In the genomic region with DNA sequence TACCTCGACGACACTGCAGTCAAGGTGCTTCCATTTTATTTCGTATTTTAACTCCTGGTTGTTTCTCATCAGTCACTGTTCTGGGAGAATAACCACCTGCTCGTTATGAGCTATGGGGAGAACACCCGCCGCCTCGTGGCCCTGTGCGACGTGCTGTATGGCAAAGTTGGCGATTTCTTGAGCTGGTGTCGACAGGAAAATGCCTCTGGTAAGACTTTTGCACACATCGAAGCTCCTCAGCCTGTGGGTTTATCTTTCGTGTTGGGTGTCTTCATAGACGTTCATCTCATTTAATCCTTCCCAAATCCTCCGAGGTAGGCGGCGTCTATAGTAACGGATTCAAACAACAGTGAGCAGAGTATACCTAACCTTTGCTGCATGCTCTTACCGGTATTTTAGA, we compare ENCODE assay signal across 8 mouse cellular contexts. TPM values are rescaled to one million over a fixed set of nuclear protein-coding genes. Genes with fewer than 3 reads are reported as not detected.
DNase-seq lines count a peak whose midpoint lies in the region; ATAC-seq lines count a peak whose summit lies in the region.

A gene (minus strand): TSS at position 101 of the 400 bp plus-strand sequence.

- H3K9ac ChIP-seq in lung, embryonic 16.5 days (ENCODE audit: low read length): no peak within 1 kb of the TSS
- no peak within 1 kb of the TSS for H3K9ac ChIP-seq in embryonic facial prominence, embryonic 13.5 days
- H3K9ac ChIP-seq in heart, embryonic 14.5 days (ENCODE audit: low read length): no peak within 1 kb of the TSS
- no peak within 1 kb of the TSS for H3K9ac ChIP-seq in neural tube, embryonic 13.5 days

- no peak for ATAC-seq in lung, embryonic 16.5 days (ENCODE audit: low read depth)
- ATAC-seq in embryonic facial prominence, embryonic 13.5 days (ENCODE audit: insufficient number of reproducible peaks, insufficient read depth, low FRiP score, low TSS enrichment, low read depth): no peak
- ATAC-seq in heart, embryonic 14.5 days (ENCODE audit: insufficient number of reproducible peaks, insufficient read depth, low FRiP score, low read depth): no peak
- no peak for ATAC-seq in neural tube, embryonic 13.5 days (ENCODE audit: low read depth)

- no peak within 1 kb of the TSS for H3K4me3 ChIP-seq in lung, embryonic 16.5 days (ENCODE audit: low read length)
- H3K4me3 ChIP-seq in embryonic facial prominence, embryonic 13.5 days: no peak within 1 kb of the TSS
- H3K4me3 ChIP-seq in heart, embryonic 14.5 days (ENCODE audit: control insufficient read depth in 1 of 2, insufficient read depth in 1 of 2, low read depth in 1 of 2, low read length in 2 of 2): no peak within 1 kb of the TSS
- H3K4me3 ChIP-seq in neural tube, embryonic 13.5 days: no peak within 1 kb of the TSS

- H3K4me2 ChIP-seq in lung, embryonic 16.5 days (ENCODE audit: low read depth, low read length): no peak within 1 kb of the TSS
- H3K4me2 ChIP-seq in embryonic facial prominence, embryonic 13.5 days: no peak within 1 kb of the TSS
- H3K4me2 ChIP-seq in heart, embryonic 14.5 days (ENCODE audit: low read length): no peak within 1 kb of the TSS
- no peak within 1 kb of the TSS for H3K4me2 ChIP-seq in neural tube, embryonic 13.5 days

- H3K27me3 ChIP-seq in lung, embryonic 16.5 days (ENCODE audit: control insufficient read depth, insufficient read depth, low read depth, low read length): no peaks in the 10 kb centered on the region
- no peaks in the 10 kb centered on the region for H3K27me3 ChIP-seq in embryonic facial prominence, embryonic 13.5 days
- no peaks in the 10 kb centered on the region for H3K27me3 ChIP-seq in heart, embryonic 14.5 days (ENCODE audit: control insufficient read depth, insufficient read depth, low read length)
- no peaks in the 10 kb centered on the region for H3K27me3 ChIP-seq in neural tube, embryonic 13.5 days

- no peaks in the 10 kb centered on the region for H3K36me3 ChIP-seq in lung, embryonic 16.5 days (ENCODE audit: control insufficient read depth, insufficient read depth, low read length)
- no peaks in the 10 kb centered on the region for H3K36me3 ChIP-seq in embryonic facial prominence, embryonic 13.5 days
- H3K36me3 ChIP-seq in heart, embryonic 14.5 days (ENCODE audit: control insufficient read depth, insufficient read depth, low read length): no peaks in the 10 kb centered on the region
- no peaks in the 10 kb centered on the region for H3K36me3 ChIP-seq in neural tube, embryonic 13.5 days

- no peak for DNase-seq in lung, postnatal 10 days
- no peak for DNase-seq in left cerebral cortex, postnatal 25 days (ENCODE audit: low spot score in 2 of 2)
- no peak for DNase-seq in spleen, postnatal 14 days (ENCODE audit: low spot score in 2 of 2)
- no peak for DNase-seq in MN1 (ENCODE audit: low spot score)

- peaks cover 5% of the 10 kb centered on the region; the same call in 1 of the 2 replicates for H3K4me1 ChIP-seq in lung, embryonic 16.5 days (replicated peaks; ENCODE audit: control insufficient read depth, insufficient read depth, low read length)
- H3K4me1 ChIP-seq in embryonic facial prominence, embryonic 13.5 days: no peaks in the 10 kb centered on the region
- H3K4me1 ChIP-seq in heart, embryonic 14.5 days (ENCODE audit: control insufficient read depth in 2 of 2, insufficient read depth in 2 of 2, low read length in 2 of 2): no peaks in the 10 kb centered on the region
- H3K4me1 ChIP-seq in neural tube, embryonic 13.5 days (replicated peaks): no peaks in the 10 kb centered on the region

- no peaks in the 10 kb centered on the region for H3K9me3 ChIP-seq in lung, embryonic 16.5 days (ENCODE audit: control insufficient read depth, low read length)
- no peaks in the 10 kb centered on the region for H3K9me3 ChIP-seq in embryonic facial prominence, embryonic 13.5 days
- no peaks in the 10 kb centered on the region for H3K9me3 ChIP-seq in heart, embryonic 14.5 days (ENCODE audit: control insufficient read depth, low read length)
- no peaks in the 10 kb centered on the region for H3K9me3 ChIP-seq in neural tube, embryonic 13.5 days

- intact Hi-C loops in left cerebral cortex, postnatal 25 days (cut with DNase I): no loop called here

- WGBS in lung, embryonic 16.5 days: 80% methylated on average over 19 of the region's 19 CpGs
- 81% methylated on average over 19 of the region's 19 CpGs for WGBS in embryonic facial prominence, embryonic 13.5 days
- WGBS in heart, embryonic 14.5 days: 75% methylated on average over 19 of the region's 19 CpGs
- WGBS in neural tube, embryonic 13.5 days: 87% methylated on average over 19 of the region's 19 CpGs

- H3K27ac ChIP-seq in lung, embryonic 16.5 days (ENCODE audit: low read length): peak within 1 kb of the TSS; percentile 13; the same call in 1 of the 2 replicates
- no peak within 1 kb of the TSS for H3K27ac ChIP-seq in embryonic facial prominence, embryonic 13.5 days
- no peak within 1 kb of the TSS for H3K27ac ChIP-seq in heart, embryonic 14.5 days (replicated peaks in 1 of 2; ENCODE audit: control insufficient read depth in 1 of 2, insufficient read depth in 1 of 2, low read depth in 2 of 2, low read length in 2 of 2)
- no peak within 1 kb of the TSS for H3K27ac ChIP-seq in neural tube, embryonic 13.5 days (replicated peaks)

RNA-seq across cellular contexts. Expression of the gene that starts here (rescaled TPM):
- 72.5 and 73.5 TPM in 2 replicates for polyA plus RNA-seq in lung, embryonic 16.5 days (2015; fragmentation: Nextera tagmentation; extraction: Ambion mirVana)
- 57.2 and 60.4 TPM in 2 replicates for polyA plus RNA-seq in embryonic facial prominence, embryonic 13.5 days (2015; fragmentation: Nextera tagmentation; extraction: Ambion mirVana)
- 53.8 and 54.1 TPM in 2 replicates for polyA plus RNA-seq in heart, embryonic 14.5 days (2014; fragmentation: Nextera tagmentation; extraction: Ambion mirVana)
- total RNA-seq in left cerebral cortex, postnatal 25 days (2021): 10 to 100 TPM; 83.8 to 84.4 TPM
- 65.0 and 71.7 TPM in 2 replicates for polyA plus RNA-seq in neural tube, embryonic 13.5 days (2015; fragmentation: Nextera tagmentation; extraction: Ambion mirVana)
